Comparison of ENCODE assay signal across 9 mouse cellular contexts in the genomic region with DNA sequence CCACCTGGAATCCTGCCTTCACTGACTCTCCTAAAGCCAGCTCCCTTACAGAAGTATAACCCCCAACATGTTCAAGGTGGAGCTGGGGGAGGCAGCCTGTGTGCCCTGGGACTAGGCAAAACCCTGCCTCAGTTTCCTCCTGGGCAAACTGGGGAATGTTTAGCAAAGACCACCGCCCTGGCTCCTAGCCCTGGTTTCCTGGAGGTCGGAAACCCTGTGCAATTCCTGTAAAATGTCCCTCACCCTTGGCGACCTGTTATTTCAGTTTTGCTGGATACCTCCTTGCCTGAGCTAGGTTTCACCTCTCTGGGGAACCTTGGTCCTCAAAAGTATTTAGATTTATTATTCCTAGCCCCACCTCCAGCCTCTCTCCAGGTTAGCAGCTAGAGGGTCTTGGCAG. TPM values are rescaled to one million over a fixed set of nuclear protein-coding genes. Genes with fewer than 3 reads are reported as not detected.
DNase-seq lines count a peak whose midpoint lies in the region; ATAC-seq and TF ChIP-seq lines count a peak whose summit lies in the region.
"Had no signal": no experiment of that assay in that cellular context is flagged by ENCODE, and none has a peak within 500 bp of the region (broad histone marks: within the 10 kb centered on the region; RNA-seq: fewer than 3 reads in every experiment).

No protein-coding gene starts in this region.

- no peaks in the 10 kb centered on the region for H3K27me3 ChIP-seq in kidney, postnatal 0 days (ENCODE audit: insufficient read depth, low read length)
- H3K27me3 ChIP-seq in embryonic facial prominence, embryonic 15.5 days = no peaks in the 10 kb centered on the region
- no peaks in the 10 kb centered on the region for H3K27me3 ChIP-seq in forebrain, postnatal 0 days (ENCODE audit: insufficient read depth, low read length)
- no peaks in the 10 kb centered on the region for H3K27me3 ChIP-seq in midbrain, embryonic 15.5 days (replicated peaks)

- no peak overlapping the region for H3K27ac ChIP-seq in kidney, postnatal 0 days
- H3K27ac ChIP-seq in embryonic facial prominence, embryonic 15.5 days (replicated peaks) = peak overlapping the region; percentile 85
- H3K27ac ChIP-seq in forebrain, postnatal 0 days (ENCODE audit: low read depth, low read length) = peak overlapping the region; percentile 47
- no peak overlapping the region for H3K27ac ChIP-seq in midbrain, embryonic 15.5 days

- ATAC-seq in kidney, postnatal 0 days (replicated peaks; ENCODE audit: low FRiP score, low read depth) = no peak
- no peak for ATAC-seq in embryonic facial prominence, embryonic 15.5 days (ENCODE audit: insufficient number of reproducible peaks, low FRiP score, low TSS enrichment, low read depth)
- no peak for ATAC-seq in forebrain, postnatal 0 days
- no peak for ATAC-seq in midbrain, embryonic 15.5 days (replicated peaks)

- 65% methylated on average over 3 of the region's 3 CpGs for WGBS in kidney, postnatal 0 days
- 78% methylated on average over 3 of the region's 3 CpGs for WGBS in embryonic facial prominence, embryonic 15.5 days
- 78% methylated on average over 3 of the region's 3 CpGs for WGBS in forebrain, postnatal 0 days
- WGBS in midbrain, embryonic 15.5 days = 64% methylated on average over 3 of the region's 3 CpGs

- H3K4me1 ChIP-seq in kidney, postnatal 0 days (replicated peaks; ENCODE audit: insufficient read depth, low read length) = peaks cover 30% of the 10 kb centered on the region
- peaks cover 45% of the 10 kb centered on the region for H3K4me1 ChIP-seq in embryonic facial prominence, embryonic 15.5 days
- H3K4me1 ChIP-seq in forebrain, postnatal 0 days (ENCODE audit: insufficient read depth) = peaks cover 5% of the 10 kb centered on the region; the same call in 1 of the 2 replicates
- H3K4me1 ChIP-seq in midbrain, embryonic 15.5 days = peaks cover 28% of the 10 kb centered on the region

- no peaks in the 10 kb centered on the region for H3K9me3 ChIP-seq in kidney, postnatal 0 days (replicated peaks; ENCODE audit: low read length)
- H3K9me3 ChIP-seq in embryonic facial prominence, embryonic 15.5 days (replicated peaks) = no peaks in the 10 kb centered on the region
- no peaks in the 10 kb centered on the region for H3K9me3 ChIP-seq in forebrain, postnatal 0 days (ENCODE audit: low read length)
- no peaks in the 10 kb centered on the region for H3K9me3 ChIP-seq in midbrain, embryonic 15.5 days

- peak overlapping the region; percentile 61 for H3K4me2 ChIP-seq in kidney, postnatal 0 days (ENCODE audit: low read length)
- H3K4me2 ChIP-seq in embryonic facial prominence, embryonic 15.5 days (replicated peaks) = peak overlapping the region; percentile 60
- H3K4me2 ChIP-seq in forebrain, postnatal 0 days (ENCODE audit: low read depth) = peak overlapping the region; percentile 45
- H3K4me2 ChIP-seq in midbrain, embryonic 15.5 days = peak overlapping the region; percentile 50

- H3K9ac ChIP-seq in kidney, postnatal 0 days (ENCODE audit: low read depth, low read length) = peak overlapping the region; percentile 62
- no peak overlapping the region for H3K9ac ChIP-seq in embryonic facial prominence, embryonic 15.5 days
- 0 out of 2 replicates have a peak overlapping the region, but pooled peaks have one; percentile 42 for H3K9ac ChIP-seq in forebrain, postnatal 0 days
- no peak overlapping the region for H3K9ac ChIP-seq in midbrain, embryonic 15.5 days

- H3K4me3 ChIP-seq in kidney, postnatal 0 days (replicated peaks; ENCODE audit: low read depth, low read length) = no peak overlapping the region
- no peak overlapping the region for H3K4me3 ChIP-seq in embryonic facial prominence, embryonic 15.5 days (replicated peaks)
- no peak overlapping the region for H3K4me3 ChIP-seq in forebrain, postnatal 0 days (ENCODE audit: low read depth, low read length)
- no peak overlapping the region for H3K4me3 ChIP-seq in midbrain, embryonic 15.5 days

- H3K36me3 ChIP-seq in kidney, postnatal 0 days (ENCODE audit: insufficient read depth, low read length) = no peaks in the 10 kb centered on the region
- H3K36me3 ChIP-seq in embryonic facial prominence, embryonic 15.5 days = 0 out of 2 replicates have a peak, but pooled peaks cover 4% of the 10 kb centered on the region
- H3K36me3 ChIP-seq in forebrain, postnatal 0 days (ENCODE audit: insufficient read depth) = no peaks in the 10 kb centered on the region
- H3K36me3 ChIP-seq in midbrain, embryonic 15.5 days (replicated peaks) = no peaks in the 10 kb centered on the region

- no peak for TF ChIP-seq CTCF in kidney, postnatal 0 days (IDR thresholded peaks at IDR 0.05; ENCODE audit: low read depth)
- no peak for TF ChIP-seq CTCF in forebrain, postnatal 0 days (IDR thresholded peaks at IDR 0.05; ENCODE audit: low read depth)

- no peak for DNase-seq in kidney, postnatal 0 days (ENCODE audit: low spot score)
- DNase-seq in kidney, adult 8-10 months = no peak
- DNase-seq in forebrain, postnatal 0 days = no peak
- no peak for DNase-seq in retina, embryonic 14.5 days (ENCODE audit: low spot score)
- no peak for DNase-seq in frontal cortex, adult 2 months (ENCODE audit: extremely low spot score in 1 of 2, low spot score in 1 of 2)
- DNase-seq in lung, postnatal 25 days (ENCODE audit: low spot score) = no peak

RNA-seq across cellular contexts. Expression of a gene that starts 1.1 kb away (rescaled TPM):
- polyA plus RNA-seq in kidney, postnatal 0 days (2015; fragmentation: Nextera tagmentation; extraction: Ambion mirVana) = 28.2 and 28.4 TPM in 2 replicates
- polyA plus RNA-seq in embryonic facial prominence, embryonic 15.5 days (2015; fragmentation: Nextera tagmentation; extraction: Ambion mirVana) = 64.2 and 65.9 TPM in 2 replicates
- 2.0 and 4.0 TPM in 2 replicates for total RNA-seq in forebrain, postnatal 0 days (2014; rRNA removed)
- 9.6 and 10.2 TPM in 2 replicates for polyA plus RNA-seq in forebrain, postnatal 0 days (2015; fragmentation: Nextera tagmentation; extraction: Ambion mirVana)
- polyA plus RNA-seq in midbrain, embryonic 15.5 days (2015; fragmentation: Nextera tagmentation; extraction: Ambion mirVana) = 6.6 and 7.5 TPM in 2 replicates
- polyA plus RNA-seq in frontal cortex, adult 2 months (2012; rRNA removed) = 4.7 and 4.9 TPM in 2 replicates

RNA-seq across cellular contexts. Expression of a gene that starts 14.3 kb away (rescaled TPM):
- polyA plus RNA-seq in kidney, postnatal 0 days (2015; fragmentation: Nextera tagmentation; extraction: Ambion mirVana) = 0.17 and 0.28 TPM in 2 replicates
- not detected in 2 replicates for polyA plus RNA-seq in embryonic facial prominence, embryonic 15.5 days (2015; fragmentation: Nextera tagmentation; extraction: Ambion mirVana)
- 2.8 and 3.3 TPM in 2 replicates for total RNA-seq in forebrain, postnatal 0 days (2014; rRNA removed)
- polyA plus RNA-seq in forebrain, postnatal 0 days (2015; fragmentation: Nextera tagmentation; extraction: Ambion mirVana) = 0.71 and 0.73 TPM in 2 replicates
- 0.31 and 0.56 TPM in 2 replicates for polyA plus RNA-seq in midbrain, embryonic 15.5 days (2015; fragmentation: Nextera tagmentation; extraction: Ambion mirVana)
- 18.5 and 24.4 TPM in 2 replicates for polyA plus RNA-seq in frontal cortex, adult 2 months (2012; rRNA removed)
- total RNA-seq: gastrocnemius, postnatal 36 days had no signal

RNA-seq across cellular contexts. Expression of a gene that starts 35.1 kb away (rescaled TPM):
- 0.55 and 1.1 TPM in 2 replicates for polyA plus RNA-seq in kidney, postnatal 0 days (2015; fragmentation: Nextera tagmentation; extraction: Ambion mirVana)
- polyA plus RNA-seq in embryonic facial prominence, embryonic 15.5 days (2015; fragmentation: Nextera tagmentation; extraction: Ambion mirVana) = 0.24 and 0.41 TPM in 2 replicates
- 0.14 TPM in 1 of 2 replicates, not detected in the other for total RNA-seq in forebrain, postnatal 0 days (2014; rRNA removed)
- polyA plus RNA-seq in forebrain, postnatal 0 days (2015; fragmentation: Nextera tagmentation; extraction: Ambion mirVana) = 0.03 and 0.22 TPM in 2 replicates
- 0.05 TPM in 1 of 2 replicates, not detected in the other for polyA plus RNA-seq in midbrain, embryonic 15.5 days (2015; fragmentation: Nextera tagmentation; extraction: Ambion mirVana)
- polyA plus RNA-seq in frontal cortex, adult 2 months (2012; rRNA removed) = 0.18 and 0.29 TPM in 2 replicates
- total RNA-seq: gastrocnemius, postnatal 36 days had no signal

RNA-seq across cellular contexts. Expression of a gene that starts 42.4 kb away (rescaled TPM):
- polyA plus RNA-seq in kidney, postnatal 0 days (2015; fragmentation: Nextera tagmentation; extraction: Ambion mirVana) = 7.0 and 8.8 TPM in 2 replicates
- 34.6 and 37.1 TPM in 2 replicates for polyA plus RNA-seq in embryonic facial prominence, embryonic 15.5 days (2015; fragmentation: Nextera tagmentation; extraction: Ambion mirVana)
- 1.1 and 1.4 TPM in 2 replicates for total RNA-seq in forebrain, postnatal 0 days (2014; rRNA removed)
- polyA plus RNA-seq in forebrain, postnatal 0 days (2015; fragmentation: Nextera tagmentation; extraction: Ambion mirVana) = 5.9 and 6.5 TPM in 2 replicates
- 7.4 and 8.4 TPM in 2 replicates for polyA plus RNA-seq in midbrain, embryonic 15.5 days (2015; fragmentation: Nextera tagmentation; extraction: Ambion mirVana)
- 2.7 and 4.7 TPM in 2 replicates for polyA plus RNA-seq in frontal cortex, adult 2 months (2012; rRNA removed)

Comparison
In these comparisons a context has a peak if more than half of its experiments do, and no peak if none do; other contexts are left out.
1. H3K27ac ChIP-seq: peak in embryonic facial prominence, embryonic 15.5 days (single experiment) and forebrain, postnatal 0 days (single experiment); none in kidney, postnatal 0 days (single experiment) and midbrain, embryonic 15.5 days (single experiment).
2. H3K9ac ChIP-seq: peak in kidney, postnatal 0 days (single experiment) and forebrain, postnatal 0 days (single experiment); none in embryonic facial prominence, embryonic 15.5 days (single experiment) and midbrain, embryonic 15.5 days (single experiment).
3. RNA of a gene that starts 14.3 kb away (polyA plus RNA-seq): 18.5 to 24.4 TPM in frontal cortex, adult 2 months; 0.71 to 0.73 TPM in forebrain, postnatal 0 days, 0.31 to 0.56 TPM in midbrain, embryonic 15.5 days, 0.17 to 0.28 TPM in kidney, postnatal 0 days and not detected in embryonic facial prominence, embryonic 15.5 days; every median in the first group is over 10 times any median in the second.
4. Peak in every context shown above with its lines, with median percentiles within 50 percentile points of each other: H3K4me2 ChIP-seq.